Mouse (Mus musculus): ENCODE measurements around the gene Prkar1b. TPM values are rescaled to one million over a fixed set of nuclear protein-coding genes. Genes with fewer than 3 reads are reported as not detected.

Prkar1b gene
- polyA plus RNA-seq, 1 experiment: 18.8 TPM

- DNase-seq: no peak
- no peak for TF ChIP-seq POLR2A (IDR thresholded peaks at IDR 0.05; ENCODE audit: borderline replicate concordance, extremely low read depth, low read depth, low read length)
- no peak for TF ChIP-seq CTCF (IDR thresholded peaks at IDR 0.05; ENCODE audit: insufficient read depth, low read length)
- Histone ChIP-seq H3K4me1 (ENCODE audit: control insufficient read depth, insufficient read depth, low read length) (no peaks in the 10 kb centered on the region), H3K4me3 (replicated peaks; ENCODE audit: extremely low read depth, low read depth, low read length) (no peak overlapping the region)
- WGBS: 49% methylated on average over 1 of the region's 1 CpGs
Measured at GRCm38 (mm10) chr5:139136341-139136740, 13.5 kb downstream of the Prkar1b start.

GRCm38 (mm10) chr5:139134501-139134900 is 15.3 kb downstream of the Prkar1b start:
- DNase-seq: no peak
- Histone ChIP-seq H3K4me1 (ENCODE audit: control insufficient read depth, insufficient read depth, low read length) (no peaks in the 10 kb centered on the region), H3K4me3 (replicated peaks; ENCODE audit: extremely low read depth, low read depth, low read length) (no peak overlapping the region)
- TF ChIP-seq POLR2A (IDR thresholded peaks at IDR 0.05; ENCODE audit: borderline replicate concordance, extremely low read depth, low read depth, low read length) (no peak), CTCF (IDR thresholded peaks at IDR 0.05; ENCODE audit: insufficient read depth, low read length) (no peak)
- 79% methylated on average over 8 of the region's 8 CpGs for WGBS

- no peak for DNase-seq
- Histone ChIP-seq H3K4me1 (ENCODE audit: control insufficient read depth, insufficient read depth, low read length) (no peaks in the 10 kb centered on the region), H3K4me3 (replicated peaks; ENCODE audit: extremely low read depth, low read depth, low read length) (no peak overlapping the region)
- no peak for TF ChIP-seq CTCF (IDR thresholded peaks at IDR 0.05; ENCODE audit: insufficient read depth, low read length)
- TF ChIP-seq POLR2A (IDR thresholded peaks at IDR 0.05; ENCODE audit: borderline replicate concordance, extremely low read depth, low read depth, low read length): no peak
- 83% methylated on average over 5 of the region's 5 CpGs for WGBS
Measured at GRCm38 (mm10) chr5:139130351-139130750, 19.4 kb downstream of the Prkar1b start.

GRCm38 (mm10) chr5:139129572-139130151 is 20.1 kb downstream of the Prkar1b start:
- Histone ChIP-seq H3K4me1 (ENCODE audit: control insufficient read depth, insufficient read depth, low read length) (no peaks in the 10 kb centered on the region), H3K4me3 (replicated peaks; ENCODE audit: extremely low read depth, low read depth, low read length) (peak overlapping the region; percentile 46)
- 6% methylated on average over 49 of the region's 55 CpGs for WGBS
- no peak for DNase-seq
- no peak for TF ChIP-seq POLR2A (IDR thresholded peaks at IDR 0.05; ENCODE audit: borderline replicate concordance, extremely low read depth, low read depth, low read length)
- TF ChIP-seq CTCF (IDR thresholded peaks at IDR 0.05; ENCODE audit: insufficient read depth, low read length): no peak

DNA sequence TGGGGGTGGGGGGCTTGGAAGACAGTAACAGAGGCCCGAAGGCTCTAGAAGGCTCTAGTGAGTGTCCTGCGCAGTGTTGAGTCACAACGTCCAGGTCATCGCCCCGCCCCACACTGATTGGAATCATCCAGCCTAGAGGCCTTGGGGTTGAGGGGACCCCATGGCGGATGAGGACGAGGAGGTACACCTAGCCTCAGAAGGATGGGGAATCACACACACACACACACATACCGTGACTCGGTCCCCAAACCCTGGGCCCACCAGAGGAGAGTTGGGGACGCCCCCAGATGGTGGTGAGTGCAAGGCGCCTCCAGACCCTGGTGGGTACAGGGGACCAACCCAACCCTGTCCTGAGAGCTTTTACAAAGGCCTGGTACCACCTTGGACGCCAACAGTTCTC is 20.7 kb downstream of the Prkar1b start:
- no peaks in the 10 kb centered on the region for H3K4me1 ChIP-seq (ENCODE audit: control insufficient read depth, insufficient read depth, low read length)
- DNase-seq: no peak
- WGBS: 20% methylated on average over 12 of the region's 12 CpGs
- TF ChIP-seq CTCF (IDR thresholded peaks at IDR 0.05; ENCODE audit: insufficient read depth, low read length) (no peak), POLR2A (IDR thresholded peaks at IDR 0.05; ENCODE audit: borderline replicate concordance, extremely low read depth, low read depth, low read length) (peak; percentile 44; the same call in 1 of the 2 replicates)
- peak overlapping the region; percentile 46 for H3K4me3 ChIP-seq (replicated peaks; ENCODE audit: extremely low read depth, low read depth, low read length)

- H3K4me1 ChIP-seq (ENCODE audit: control insufficient read depth, insufficient read depth, low read length): no peaks in the 10 kb centered on the region
- DNase-seq: no peak
- no peak for TF ChIP-seq CTCF (IDR thresholded peaks at IDR 0.05; ENCODE audit: insufficient read depth, low read length)
- no peak for TF ChIP-seq POLR2A (IDR thresholded peaks at IDR 0.05; ENCODE audit: borderline replicate concordance, extremely low read depth, low read depth, low read length)
- H3K4me3 ChIP-seq (replicated peaks; ENCODE audit: extremely low read depth, low read depth, low read length): no peak overlapping the region
- WGBS: 47% methylated on average over 12 of the region's 12 CpGs
Measured at GRCm38 (mm10) chr5:139128476-139129065, 21.2 kb downstream of the Prkar1b start.

DNA sequence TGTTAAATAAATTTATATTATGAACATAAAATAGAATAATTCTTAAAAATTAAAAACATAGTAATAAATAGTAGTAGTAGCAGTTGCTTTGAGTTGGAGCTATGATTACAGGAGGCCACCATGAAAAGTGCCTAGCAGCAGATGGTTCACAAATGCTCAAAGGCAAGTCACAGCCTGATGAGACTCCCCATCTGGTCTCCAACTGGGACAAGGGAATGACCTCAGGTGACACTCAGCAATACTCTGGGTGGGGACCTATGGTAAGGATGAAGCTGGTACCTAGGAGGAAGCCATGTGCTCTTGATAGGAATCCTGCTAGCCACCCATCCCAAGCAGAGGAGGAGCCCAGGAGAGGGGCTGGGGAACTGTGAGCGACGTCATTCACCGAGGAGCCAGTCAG is 24.1 kb downstream of the Prkar1b start:
- WGBS: 77% methylated on average over 3 of the region's 3 CpGs
- no peak for TF ChIP-seq CTCF (IDR thresholded peaks at IDR 0.05; ENCODE audit: insufficient read depth, low read length)
- TF ChIP-seq POLR2A (IDR thresholded peaks at IDR 0.05; ENCODE audit: borderline replicate concordance, extremely low read depth, low read depth, low read length): no peak
- DNase-seq: no peak
- H3K4me3 ChIP-seq (replicated peaks; ENCODE audit: extremely low read depth, low read depth, low read length): no peak overlapping the region
- no peaks in the 10 kb centered on the region for H3K4me1 ChIP-seq (ENCODE audit: control insufficient read depth, insufficient read depth, low read length)

GRCm38 (mm10) chr5:139118961-139119276 is 30.9 kb downstream of the Prkar1b start:
- Histone ChIP-seq H3K4me3 (replicated peaks; ENCODE audit: extremely low read depth, low read depth, low read length) (no peak overlapping the region), H3K4me1 (ENCODE audit: control insufficient read depth, insufficient read depth, low read length) (no peaks in the 10 kb centered on the region)
- TF ChIP-seq POLR2A (IDR thresholded peaks at IDR 0.05; ENCODE audit: borderline replicate concordance, extremely low read depth, low read depth, low read length): no peak
- TF ChIP-seq CTCF (IDR thresholded peaks at IDR 0.05; ENCODE audit: insufficient read depth, low read length): no peak
- no peak for DNase-seq
- 48% methylated on average over 2 of the region's 2 CpGs for WGBS

DNA sequence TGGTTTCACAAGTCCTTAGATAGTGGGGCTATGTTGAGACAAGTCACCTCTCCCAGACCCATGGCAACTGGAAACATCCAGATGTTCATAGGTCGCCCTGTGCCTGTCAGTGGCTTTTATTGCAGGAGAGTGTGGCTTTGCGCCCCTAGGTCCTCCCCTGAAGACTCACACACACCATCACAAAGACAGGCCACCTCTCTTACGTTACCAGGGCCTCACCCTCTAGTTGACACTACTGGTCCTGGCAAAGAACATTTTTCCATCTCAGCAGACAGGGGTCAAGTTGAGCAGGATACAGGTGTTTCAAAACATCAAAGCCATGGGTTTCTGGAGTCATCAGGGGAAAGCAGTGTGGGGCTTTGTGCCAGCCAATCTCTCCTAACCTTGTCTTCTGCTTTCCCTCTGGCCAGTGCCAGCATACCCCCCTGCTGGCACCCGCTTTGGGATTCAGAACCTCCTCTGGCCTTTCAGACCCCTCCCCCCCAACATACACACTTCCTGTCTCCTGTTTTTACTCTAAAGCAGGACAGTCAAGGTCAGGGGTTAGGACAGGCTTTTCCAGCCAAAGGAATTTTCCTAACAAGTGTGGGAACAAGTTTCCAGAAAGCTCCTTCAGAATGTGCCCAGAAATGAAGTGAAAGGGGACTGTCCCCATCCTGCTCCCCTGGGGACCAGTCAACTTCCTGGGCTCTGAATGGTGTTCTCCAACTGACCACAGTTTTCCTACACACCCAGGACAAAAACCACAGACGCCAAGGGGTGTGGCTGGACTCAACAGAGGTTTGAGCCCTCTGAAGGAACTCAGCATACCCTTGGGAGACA is 31.5 kb downstream of the Prkar1b start:
- DNase-seq: no peak
- no peaks in the 10 kb centered on the region for H3K4me1 ChIP-seq (ENCODE audit: control insufficient read depth, insufficient read depth, low read length)
- TF ChIP-seq CTCF (IDR thresholded peaks at IDR 0.05; ENCODE audit: insufficient read depth, low read length) (no peak), POLR2A (IDR thresholded peaks at IDR 0.05; ENCODE audit: borderline replicate concordance, extremely low read depth, low read depth, low read length) (no peak)
- 59% methylated on average over 5 of the region's 5 CpGs for WGBS
- H3K4me3 ChIP-seq (replicated peaks; ENCODE audit: extremely low read depth, low read depth, low read length): no peak overlapping the region
